Mouse (Mus musculus) intestine, embryonic 14.5 days (tissue): ENCODE results near the gene Commd3. TPM values are rescaled to one million over a fixed set of nuclear protein-coding genes. Genes with fewer than 3 reads are reported as not detected.

Source experiments
- ATAC-seq: fragments of 200-750 bp; cut with Nextera tagmentation; replicated peaks from 2 replicates; pipeline ENCODE4 v1.8.0; 2017; ENCODE audit warnings: low read depth, moderate number of reproducible peaks, moderate TSS enrichment, moderate library complexity; ENCODE audit not compliant: low FRiP score, low TSS enrichment
- DNase-seq: peaks from one replicate; pipeline ENCODE4 v3.0.0-alpha.2; 2018; ENCODE audit warnings: low spot score
- H3K27ac ChIP-seq: fragments of 300-500 bp; sonication (generic); 2 replicates; pipeline ENCODE4 v1.5.1; 2014; ENCODE audit warnings: low read depth, mild to moderate bottlenecking, control low read depth
- H3K27me3 ChIP-seq: fragments of 300-500 bp; sonication (generic); replicated peaks from 2 replicates; pipeline ENCODE4 v1.6.1; 2014; ENCODE audit warnings: low read length, control low read depth; ENCODE audit not compliant: control insufficient read depth, insufficient read depth
- H3K36me3 ChIP-seq: fragments of 300-500 bp; sonication (generic); 2 replicates; pipeline ENCODE4 v1.6.1; 2014; ENCODE audit warnings: low read length, control low read depth; ENCODE audit not compliant: control insufficient read depth, insufficient read depth
- H3K4me1 ChIP-seq: fragments of 300-500 bp; sonication (generic); replicated peaks from 2 replicates; pipeline ENCODE4 v1.6.1; 2014; ENCODE audit warnings: low read length, control low read depth, mixed read lengths; ENCODE audit not compliant: control insufficient read depth, insufficient read depth
- H3K4me2 ChIP-seq: fragments of 300-500 bp; sonication (generic); 2 replicates; pipeline ENCODE4 v1.6.1; 2014; ENCODE audit warnings: low read length
- H3K4me3 ChIP-seq: fragments of 300-500 bp; sonication (generic); 2 replicates; pipeline ENCODE4 v1.5.1; 2014; ENCODE audit warnings: low read depth, low read length, control low read depth, mixed read lengths
- H3K9ac ChIP-seq: fragments of 300-500 bp; sonication (generic); 2 replicates; pipeline ENCODE4 v1.6.1; 2014; ENCODE audit warnings: mild to moderate bottlenecking, low read length
- H3K9me3 ChIP-seq: fragments of 300-500 bp; sonication (generic); 2 replicates; pipeline ENCODE4 v1.6.1; 2016; ENCODE audit warnings: low read length, control low read depth; ENCODE audit not compliant: control insufficient read depth
- WGBS: fragments of 180-500 bp; shearing (Covaris S2); extraction: QIAGEN DNeasy Blood & Tissue Kit; methylation state at CpG from one replicate; pipeline ENCODE4 v1.1.7; 2014; 5-methylcytosine and 5-hydroxymethylcytosine counted together
- polyA plus RNA-seq: library from polyadenylated mRNA; unstranded; fragments of >200 nt; fragmentation: Nextera tagmentation; extraction: Ambion mirVana; gene quantifications from 2 replicates; pipeline ENCODE4 v1.2.1, GENCODE M21; 2014

Gene Commd3
- polyA plus RNA-seq, 1 experiment from 2014 or later = 199 TPM

DNA sequence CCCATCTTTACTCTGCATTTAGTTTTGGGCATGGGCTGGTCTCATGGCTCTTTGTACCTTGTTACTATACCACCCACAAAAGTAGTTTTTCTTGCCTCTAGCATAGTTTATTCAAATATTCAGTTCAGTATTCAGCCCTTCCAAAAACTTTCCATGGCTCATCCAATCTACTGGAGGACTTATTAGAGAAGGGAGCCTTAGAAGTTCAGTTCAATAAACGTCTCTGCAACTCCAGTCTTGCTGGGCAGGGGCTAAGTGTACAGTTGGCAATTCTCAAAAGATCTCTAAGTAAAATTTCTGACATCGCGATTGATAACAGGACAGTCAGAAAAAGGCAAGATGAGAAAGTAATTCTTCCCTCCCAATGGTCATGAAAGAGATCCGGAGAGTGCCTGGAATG lies 8.3 kb downstream of the Commd3 start:
- Histone ChIP-seq H3K27me3 (peaks cover 26% of the 10 kb centered on the region), H3K27ac (no peak overlapping the region), H3K9ac (no peak overlapping the region), H3K9me3 (no peaks in the 10 kb centered on the region), H3K4me3 (peak overlapping the region; percentile 34), H3K4me2 (peak overlapping the region; percentile 59), H3K36me3 (peaks cover 24% of the 10 kb centered on the region), H3K4me1 (peaks cover 19% of the 10 kb centered on the region)
- ATAC-seq (no peak), DNase-seq (no peak)
- 4% methylated on average over 4 of the region's 4 CpGs for WGBS

DNA sequence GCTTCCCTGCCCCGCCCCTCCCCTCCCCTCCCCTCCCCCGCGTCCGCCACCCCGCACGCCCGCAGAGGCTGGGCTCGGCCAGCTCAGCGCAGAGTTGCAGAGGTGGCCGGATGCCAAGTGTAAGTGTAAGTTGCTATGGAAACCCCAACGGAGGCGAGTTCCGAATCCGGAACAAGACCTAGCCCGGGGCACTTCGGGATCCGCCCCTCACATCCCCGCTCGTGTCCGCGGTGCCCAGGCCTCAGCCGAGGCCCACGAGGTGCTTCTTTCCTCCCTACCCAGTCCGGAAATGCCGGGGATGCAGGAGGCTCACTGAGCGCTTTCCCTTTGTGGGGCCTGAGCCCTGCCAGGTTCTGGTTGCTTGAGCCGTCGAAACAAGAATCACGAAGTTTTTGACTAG lies 8.8 kb downstream of the Commd3 start:
- H3K4me1 ChIP-seq = peaks cover 16% of the 10 kb centered on the region
- peaks cover 29% of the 10 kb centered on the region for H3K27me3 ChIP-seq
- H3K36me3 ChIP-seq = peaks cover 24% of the 10 kb centered on the region
- ATAC-seq (no peak), DNase-seq (peak; percentile 77)
- H3K4me2 ChIP-seq = peak overlapping the region; percentile 59
- WGBS = 4% methylated on average over 29 of the region's 29 CpGs
- 0 out of 2 replicates have a peak overlapping the region, but pooled peaks have one; percentile 14 for H3K9ac ChIP-seq
- H3K9me3 ChIP-seq = no peaks in the 10 kb centered on the region
- H3K4me3 ChIP-seq = peak overlapping the region; percentile 34
- H3K27ac ChIP-seq = no peak overlapping the region

DNA sequence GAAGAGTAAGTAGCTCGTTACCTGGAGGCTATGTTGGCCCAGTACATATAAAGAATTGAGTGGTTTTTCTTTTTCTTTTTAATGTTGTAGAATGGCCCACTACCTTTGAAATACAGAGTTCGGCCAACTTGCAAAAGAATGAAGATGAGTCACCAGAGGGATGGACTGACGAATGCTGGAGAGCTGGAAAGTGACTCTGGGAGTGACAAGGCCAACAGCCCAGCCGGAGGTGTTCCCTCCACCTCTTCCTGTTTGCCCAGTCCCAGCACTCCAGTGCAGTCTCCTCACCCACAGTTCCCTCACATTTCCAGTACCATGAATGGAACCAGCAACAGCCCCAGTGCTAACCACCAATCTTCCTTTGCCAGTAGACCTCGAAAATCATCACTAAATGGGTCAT lies 11.9 kb downstream of the Commd3 start:
- Histone ChIP-seq H3K4me1 (peaks cover 15% of the 10 kb centered on the region), H3K4me2 (no peak overlapping the region), H3K27me3 (peaks cover 52% of the 10 kb centered on the region), H3K9ac (no peak overlapping the region), H3K4me3 (no peak overlapping the region), H3K27ac (no peak overlapping the region), H3K36me3 (peaks cover 24% of the 10 kb centered on the region), H3K9me3 (no peaks in the 10 kb centered on the region)
- ATAC-seq (no peak), DNase-seq (no peak)
- 74% methylated on average over 5 of the region's 5 CpGs for WGBS

DNA sequence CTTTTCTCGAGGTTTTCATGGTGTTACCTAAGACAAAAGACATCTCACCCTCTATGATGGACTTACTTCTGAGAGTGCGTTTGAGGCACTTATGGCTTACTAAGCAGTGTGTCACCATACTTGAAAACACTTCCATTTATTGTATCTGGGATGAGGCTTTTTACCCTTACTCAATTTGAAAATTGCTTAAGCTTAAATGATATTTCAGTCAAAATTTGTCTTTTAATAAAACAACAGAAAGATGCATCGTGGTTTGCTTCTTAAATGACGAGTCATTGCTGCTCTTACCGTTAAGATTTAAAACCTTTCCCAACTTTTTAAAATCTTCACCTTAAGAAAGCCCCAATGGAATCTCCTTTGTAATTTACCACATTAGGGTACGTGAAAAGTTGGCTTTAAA lies 14.2 kb downstream of the Commd3 start:
- peaks cover 14% of the 10 kb centered on the region for H3K4me1 ChIP-seq
- WGBS = 58% methylated on average over 6 of the region's 6 CpGs
- H3K4me3 ChIP-seq = no peak overlapping the region
- DNase-seq (no peak), ATAC-seq (no peak)
- no peak overlapping the region for H3K4me2 ChIP-seq
- H3K9ac ChIP-seq = no peak overlapping the region
- peaks cover 24% of the 10 kb centered on the region for H3K36me3 ChIP-seq
- no peaks in the 10 kb centered on the region for H3K9me3 ChIP-seq
- H3K27ac ChIP-seq = no peak overlapping the region
- H3K27me3 ChIP-seq = peaks cover 57% of the 10 kb centered on the region

DNA sequence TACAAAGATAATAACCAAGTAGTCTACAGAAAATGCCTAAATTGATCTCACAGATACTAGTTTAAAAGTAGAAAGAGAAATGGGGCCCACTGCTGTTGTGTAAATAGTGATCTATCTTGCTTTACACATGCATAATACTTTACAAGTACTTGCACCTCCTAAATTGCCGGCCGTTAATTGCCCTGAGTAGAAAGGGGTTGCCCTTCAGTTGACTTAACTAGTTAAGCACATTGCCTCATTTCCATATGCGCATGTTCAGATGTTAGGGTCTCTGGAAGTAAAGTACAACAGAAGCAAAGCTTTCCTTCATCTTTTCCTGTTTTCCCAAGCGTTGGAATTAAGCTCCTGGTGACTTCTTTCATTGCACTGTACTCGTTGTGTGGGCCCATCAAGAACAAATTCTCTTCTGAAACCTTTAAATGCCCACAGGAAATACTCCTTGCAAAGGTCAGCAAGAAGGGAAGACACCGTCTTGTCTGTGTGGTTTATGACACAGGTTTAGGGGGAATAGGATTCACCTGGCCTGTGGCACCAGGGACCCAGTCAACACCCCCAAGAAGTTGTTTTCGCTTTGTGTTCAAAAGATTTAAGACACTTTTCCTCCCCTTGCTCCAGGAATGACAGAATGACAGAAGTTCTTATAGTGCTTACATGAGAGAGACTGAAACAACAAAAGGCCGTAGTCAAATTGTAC lies 14.8 kb downstream of the Commd3 start:
- Histone ChIP-seq H3K9ac (no peak overlapping the region), H3K27me3 (peaks cover 63% of the 10 kb centered on the region), H3K9me3 (no peaks in the 10 kb centered on the region), H3K36me3 (peaks cover 24% of the 10 kb centered on the region), H3K4me2 (no peak overlapping the region), H3K4me1 (peaks cover 14% of the 10 kb centered on the region), H3K27ac (no peak overlapping the region), H3K4me3 (no peak overlapping the region)
- 34% methylated on average over 8 of the region's 8 CpGs for WGBS
- ATAC-seq = no peak
- DNase-seq = peak; percentile 59

DNA sequence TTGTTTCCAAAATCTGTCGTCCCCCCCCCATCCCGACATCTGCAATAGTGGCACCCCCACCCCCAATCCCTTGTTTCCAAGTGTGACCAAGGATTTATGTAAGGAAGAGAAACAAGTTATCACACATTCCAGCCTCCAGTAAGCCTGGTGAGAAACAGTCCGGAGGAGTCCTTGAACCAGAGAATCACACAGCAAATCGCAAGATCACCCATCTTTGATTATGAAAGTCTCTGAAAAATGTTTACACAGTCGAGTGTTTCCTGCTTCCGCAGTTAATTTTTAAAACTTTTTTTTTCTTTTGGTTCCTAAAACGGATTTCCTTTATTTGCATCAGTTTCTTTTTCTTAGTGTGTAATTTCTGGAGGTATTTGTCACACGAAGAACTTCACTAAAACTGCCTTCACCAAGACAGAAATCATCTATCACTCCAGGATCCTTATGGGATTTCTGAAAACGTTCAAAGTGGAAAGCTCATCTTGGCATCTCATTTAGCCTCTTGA lies 15.5 kb downstream of the Commd3 start:
- Histone ChIP-seq H3K4me2 (no peak overlapping the region), H3K27me3 (peaks cover 71% of the 10 kb centered on the region), H3K4me3 (no peak overlapping the region), H3K4me1 (peaks cover 14% of the 10 kb centered on the region), H3K9ac (no peak overlapping the region), H3K36me3 (peaks cover 16% of the 10 kb centered on the region), H3K9me3 (no peaks in the 10 kb centered on the region), H3K27ac (no peak overlapping the region)
- DNase-seq (no peak), ATAC-seq (no peak)
- 6% methylated on average over 9 of the region's 9 CpGs for WGBS

DNA sequence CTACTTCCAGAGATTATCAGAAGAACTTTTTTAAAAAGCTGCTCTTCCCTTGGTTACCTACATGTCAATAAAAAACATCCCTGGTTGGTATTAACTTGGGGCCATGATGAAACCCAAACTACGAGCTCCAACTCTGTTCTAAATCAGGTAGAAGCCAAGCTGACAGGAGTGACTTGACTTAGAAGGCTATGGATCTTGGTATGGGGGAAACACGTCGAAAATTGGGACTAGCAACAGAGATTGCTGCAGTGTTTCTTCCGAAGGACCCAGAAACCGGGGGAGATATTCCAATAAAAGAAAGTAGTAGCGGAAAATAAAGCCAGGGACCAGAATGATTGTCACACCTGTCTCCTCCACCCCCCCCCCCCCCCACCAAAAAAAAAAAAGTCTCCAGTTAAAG lies 16.1 kb downstream of the Commd3 start:
- WGBS = 6% methylated on average over 6 of the region's 6 CpGs
- H3K36me3 ChIP-seq = peaks cover 13% of the 10 kb centered on the region
- H3K4me3 ChIP-seq = peak overlapping the region; percentile 38
- peak overlapping the region; percentile 90 for H3K4me2 ChIP-seq
- peaks cover 14% of the 10 kb centered on the region for H3K4me1 ChIP-seq
- peak; percentile 63 for DNase-seq
- no peak for ATAC-seq
- no peak overlapping the region for H3K9ac ChIP-seq
- no peaks in the 10 kb centered on the region for H3K9me3 ChIP-seq
- peaks cover 76% of the 10 kb centered on the region for H3K27me3 ChIP-seq
- H3K27ac ChIP-seq = no peak overlapping the region

DNA sequence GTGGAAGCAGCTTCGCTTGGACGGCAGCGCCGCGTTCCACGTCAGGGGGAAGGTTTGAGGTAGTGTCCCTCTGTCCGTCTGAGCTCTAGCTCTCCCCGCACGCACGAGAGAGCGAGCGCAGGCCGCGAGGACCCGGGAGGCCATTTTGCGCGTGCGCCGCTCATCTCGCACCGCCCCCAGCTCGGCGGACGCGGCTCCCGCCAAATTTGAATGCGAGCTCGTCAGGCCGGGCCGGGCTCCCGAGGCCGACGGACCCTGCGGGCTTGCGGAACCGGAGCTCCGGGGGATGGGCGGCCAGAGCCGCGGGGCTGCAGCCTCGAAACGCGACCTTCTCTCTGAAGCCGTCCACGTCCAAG lies 16.5 kb downstream of the Commd3 start:
- peak overlapping the region; percentile 38 for H3K4me3 ChIP-seq
- ATAC-seq (peak; percentile 41), DNase-seq (no peak)
- no peak overlapping the region for H3K9ac ChIP-seq
- WGBS = under 1% methylated on average over 45 of the region's 45 CpGs
- peaks cover 16% of the 10 kb centered on the region for H3K4me1 ChIP-seq
- H3K27ac ChIP-seq = no peak overlapping the region
- H3K27me3 ChIP-seq = peaks cover 79% of the 10 kb centered on the region
- H3K9me3 ChIP-seq = no peaks in the 10 kb centered on the region
- peaks cover 10% of the 10 kb centered on the region for H3K36me3 ChIP-seq
- H3K4me2 ChIP-seq = peak overlapping the region; percentile 90
